Mouse (Mus musculus) forebrain, embryonic 10.5 days (tissue): ENCODE data around the gene Fam69b. TPM values are rescaled to one million over a fixed set of nuclear protein-coding genes. Genes with fewer than 3 reads are reported as not detected.

Experiments used
- DNase-seq: peaks from one replicate; pipeline ENCODE4 v3.0.0-alpha.2; 2017; ENCODE audit warnings: low spot score; ENCODE audit errors: extremely low spot score
- H3K27ac ChIP-seq: fragments of 300-500 bp; sonication (generic); 2 replicates; pipeline ENCODE4 v1.5.1; 2016; ENCODE audit warnings: mild to moderate bottlenecking
- H3K27me3 ChIP-seq: fragments of 300-500 bp; sonication (generic); 2 replicates; pipeline ENCODE4 v1.6.1; 2016; ENCODE audit warnings: mild to moderate bottlenecking; ENCODE audit not compliant: poor library complexity, severe bottlenecking
- H3K36me3 ChIP-seq: fragments of 300-500 bp; sonication (generic); replicated peaks from 2 replicates; pipeline ENCODE4 v1.6.1; 2016; ENCODE audit warnings: mild to moderate bottlenecking, moderate library complexity
- H3K4me1 ChIP-seq: fragments of 300-500 bp; sonication (generic); 2 replicates; pipeline ENCODE4 v1.6.1; 2016
- H3K4me3 ChIP-seq: fragments of 300-500 bp; sonication (generic); 2 replicates; pipeline ENCODE4 v1.5.1; 2016; ENCODE audit warnings: mild to moderate bottlenecking, moderate library complexity
- H3K9me3 ChIP-seq: fragments of 300-500 bp; sonication (generic); 2 replicates; pipeline ENCODE4 v1.6.1; 2016; ENCODE audit warnings: mild to moderate bottlenecking, moderate library complexity
- WGBS: fragments of 180-500 bp; shearing (Covaris S2); methylation state at CpG from one replicate; pipeline ENCODE4 v1.1.7; 2016; 5-methylcytosine and 5-hydroxymethylcytosine counted together
- polyA plus RNA-seq: library from polyadenylated mRNA; unstranded; fragments of >200 nt; fragmentation: Nextera tagmentation; extraction: Ambion mirVana; gene quantifications from 2 replicates; pipeline ENCODE4 v1.2.1, GENCODE M21; 2016

The Fam69b gene
- polyA plus RNA-seq, 1 experiment from 2014 or later = 49.4 TPM

GRCm38 (mm10) chr2:26635489-26636324 lies 7.5 kb downstream of the Fam69b start:
- WGBS = 68% methylated on average over 21 of the region's 21 CpGs
- Histone ChIP-seq H3K27me3 (no peaks in the 10 kb centered on the region), H3K4me3 (0 out of 2 replicates have a peak overlapping the region, but pooled peaks have one; percentile 13), H3K27ac (no peak overlapping the region), H3K4me1 (peaks cover 72% of the 10 kb centered on the region), H3K36me3 (peaks cover 72% of the 10 kb centered on the region), H3K9me3 (no peaks in the 10 kb centered on the region)
- no peak for DNase-seq

- Histone ChIP-seq H3K9me3 (no peaks in the 10 kb centered on the region), H3K36me3 (peaks cover 72% of the 10 kb centered on the region), H3K27ac (no peak overlapping the region), H3K4me3 (no peak overlapping the region), H3K4me1 (peaks cover 71% of the 10 kb centered on the region), H3K27me3 (no peaks in the 10 kb centered on the region)
- 67% methylated on average over 2 of the region's 2 CpGs for WGBS
- no peak for DNase-seq
These were observed 8.0 kb downstream of the Fam69b start for GRCm38 (mm10) chr2:26636325-26636635.

GRCm38 (mm10) chr2:26637316-26637932 lies 9.2 kb downstream of the Fam69b start:
- no peaks in the 10 kb centered on the region for H3K9me3 ChIP-seq
- no peaks in the 10 kb centered on the region for H3K27me3 ChIP-seq
- H3K4me1 ChIP-seq = peaks cover 67% of the 10 kb centered on the region
- 88% methylated on average over 4 of the region's 4 CpGs for WGBS
- peak overlapping the region; percentile 79; the same call in 1 of the 2 replicates for H3K4me3 ChIP-seq
- no peak for DNase-seq
- H3K36me3 ChIP-seq = peaks cover 68% of the 10 kb centered on the region
- no peak overlapping the region for H3K27ac ChIP-seq

GRCm38 (mm10) chr2:26638039-26638438 lies 9.8 kb downstream of the Fam69b start:
- 87% methylated on average over 5 of the region's 5 CpGs for WGBS
- Histone ChIP-seq H3K36me3 (peaks cover 62% of the 10 kb centered on the region), H3K4me3 (peak overlapping the region; percentile 79), H3K27me3 (no peaks in the 10 kb centered on the region), H3K4me1 (peaks cover 61% of the 10 kb centered on the region), H3K27ac (peak overlapping the region; percentile 93), H3K9me3 (no peaks in the 10 kb centered on the region)
- no peak for DNase-seq

- Histone ChIP-seq H3K27me3 (no peaks in the 10 kb centered on the region), H3K4me3 (peak overlapping the region; percentile 79), H3K4me1 (peaks cover 58% of the 10 kb centered on the region), H3K27ac (peak overlapping the region; percentile 93), H3K9me3 (no peaks in the 10 kb centered on the region), H3K36me3 (peaks cover 57% of the 10 kb centered on the region)
- no peak for DNase-seq
- 77% methylated on average over 5 of the region's 5 CpGs for WGBS
These were observed 10.3 kb downstream of the Fam69b start for GRCm38 (mm10) chr2:26638572-26638971.

GRCm38 (mm10) chr2:26639083-26639482 lies 10.8 kb downstream of the Fam69b start:
- no peaks in the 10 kb centered on the region for H3K27me3 ChIP-seq
- H3K36me3 ChIP-seq = peaks cover 52% of the 10 kb centered on the region
- WGBS = 15% methylated on average over 8 of the region's 8 CpGs
- H3K4me1 ChIP-seq = peaks cover 53% of the 10 kb centered on the region
- no peaks in the 10 kb centered on the region for H3K9me3 ChIP-seq
- H3K27ac ChIP-seq = peak overlapping the region; percentile 93
- no peak for DNase-seq
- peak overlapping the region; percentile 79 for H3K4me3 ChIP-seq

- Histone ChIP-seq H3K4me1 (peaks cover 42% of the 10 kb centered on the region), H3K4me3 (peak overlapping the region; percentile 79), H3K27ac (peak overlapping the region; percentile 93), H3K27me3 (no peaks in the 10 kb centered on the region), H3K9me3 (no peaks in the 10 kb centered on the region), H3K36me3 (peaks cover 41% of the 10 kb centered on the region)
- WGBS = 4% methylated on average over 49 of the region's 49 CpGs
- DNase-seq = peak; percentile 97
These were observed 11.9 kb downstream of the Fam69b start for GRCm38 (mm10) chr2:26639838-26640830.

GRCm38 (mm10) chr2:26641006-26641647 lies 12.9 kb downstream of the Fam69b start:
- peaks cover 31% of the 10 kb centered on the region for H3K36me3 ChIP-seq
- 86% methylated on average over 7 of the region's 7 CpGs for WGBS
- H3K4me1 ChIP-seq = peaks cover 32% of the 10 kb centered on the region
- no peak for DNase-seq
- H3K9me3 ChIP-seq = no peaks in the 10 kb centered on the region
- peak overlapping the region; percentile 93; the same call in 1 of the 2 replicates for H3K27ac ChIP-seq
- no peaks in the 10 kb centered on the region for H3K27me3 ChIP-seq
- no peak overlapping the region for H3K4me3 ChIP-seq

GRCm38 (mm10) chr2:26643942-26644341 lies 15.7 kb downstream of the Fam69b start:
- no peak overlapping the region for H3K4me3 ChIP-seq
- no peaks in the 10 kb centered on the region for H3K27me3 ChIP-seq
- no peak for DNase-seq
- no peak overlapping the region for H3K27ac ChIP-seq
- 79% methylated on average over 2 of the region's 2 CpGs for WGBS
- H3K9me3 ChIP-seq = no peaks in the 10 kb centered on the region
- peaks cover 12% of the 10 kb centered on the region for H3K4me1 ChIP-seq
- peaks cover 3% of the 10 kb centered on the region for H3K36me3 ChIP-seq

- H3K27me3 ChIP-seq = no peaks in the 10 kb centered on the region
- H3K4me3 ChIP-seq = peak overlapping the region; percentile 11; the same call in 1 of the 2 replicates
- H3K27ac ChIP-seq = no peak overlapping the region
- H3K4me1 ChIP-seq = no peaks in the 10 kb centered on the region
- H3K9me3 ChIP-seq = no peaks in the 10 kb centered on the region
- WGBS = 36% methylated on average over 3 of the region's 3 CpGs
- DNase-seq = peak; percentile 84
- no peaks in the 10 kb centered on the region for H3K36me3 ChIP-seq
These were observed 18.5 kb downstream of the Fam69b start for GRCm38 (mm10) chr2:26646643-26647293.

- Histone ChIP-seq H3K27me3 (no peaks in the 10 kb centered on the region), H3K4me1 (no peaks in the 10 kb centered on the region), H3K4me3 (no peak overlapping the region), H3K9me3 (no peaks in the 10 kb centered on the region; the same call in 1 of the 2 replicates), H3K27ac (no peak overlapping the region), H3K36me3 (no peaks in the 10 kb centered on the region)
- DNase-seq = no peak
- 76% methylated on average over 1 of the region's 1 CpGs for WGBS
These were observed 26.4 kb downstream of the Fam69b start for GRCm38 (mm10) chr2:26654687-26655086.
